Mouse (Mus musculus): ENCODE data around the gene Duxbl1. TPM values are rescaled to one million over a fixed set of nuclear protein-coding genes. Genes with fewer than 3 reads are reported as not detected.

Gene Duxbl1
- 1.3 and 2.0 TPM in 2 replicates for polyA plus RNA-seq (2015; fragmentation: Nextera tagmentation; extraction: Ambion mirVana)

DNA sequence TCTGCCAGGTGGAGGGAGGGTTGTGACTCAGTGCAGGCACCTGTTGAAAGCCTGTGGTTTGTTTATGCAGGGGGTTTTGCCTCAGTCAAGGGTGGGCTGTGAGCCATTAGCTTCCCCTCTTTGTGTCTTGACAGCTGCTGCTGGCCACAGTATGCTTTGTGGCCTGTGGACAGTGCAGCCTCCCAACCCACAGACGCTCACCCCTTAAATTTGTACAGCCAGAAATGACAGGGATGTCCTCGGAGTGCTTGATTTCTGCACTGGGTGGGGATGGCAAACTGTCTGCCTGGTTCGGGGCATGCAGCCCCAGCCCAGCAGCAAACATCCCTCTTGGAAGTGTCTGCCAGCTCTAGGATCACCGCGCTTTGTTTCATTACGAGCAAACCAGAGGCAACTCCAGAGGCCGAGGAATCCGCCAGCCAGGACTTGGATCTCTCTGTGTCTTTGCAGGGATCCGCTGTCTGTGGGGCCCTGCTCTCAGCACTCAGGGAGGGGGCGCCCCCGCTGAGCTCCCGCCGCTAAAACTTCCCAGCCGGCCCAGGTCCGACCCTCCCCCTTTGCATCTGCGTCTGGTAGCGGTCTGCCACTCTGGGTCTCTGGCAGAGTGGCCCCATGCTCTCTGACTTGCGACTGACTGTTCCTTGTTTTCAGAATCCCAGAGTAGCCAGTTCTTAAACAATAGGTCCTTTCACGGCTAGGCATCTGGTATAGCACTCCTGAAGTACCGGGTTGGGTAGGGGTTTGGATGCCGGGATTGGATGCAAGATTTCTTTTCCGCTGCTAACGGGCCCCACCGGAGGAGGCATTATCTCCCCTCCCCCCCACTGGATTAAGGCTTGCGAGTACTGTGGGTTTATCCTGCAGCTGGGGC, at the start of gene Duxbl1:
TSS of gene Duxbl1 (plus strand) at position 207 of the 871 bp plus-strand sequence.

DNA sequence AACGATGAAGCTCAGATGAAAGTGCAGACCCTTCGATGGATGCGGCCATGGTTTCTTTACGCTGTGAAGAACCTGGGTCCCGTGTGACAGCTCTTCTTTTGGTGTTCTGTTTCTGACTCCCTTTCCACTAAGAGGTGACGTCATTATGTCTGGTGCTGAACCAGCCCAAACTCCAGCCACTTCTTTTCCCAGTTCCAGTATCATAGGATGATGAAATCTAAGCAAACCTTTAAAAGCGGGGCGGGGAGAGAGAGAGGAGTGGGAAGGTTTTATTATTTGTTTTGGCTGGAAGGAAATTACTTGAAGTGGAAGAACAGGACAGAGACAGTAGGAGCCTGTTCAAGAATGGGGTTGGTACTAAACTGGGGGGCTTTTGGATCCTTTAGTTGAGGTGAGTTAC, 40.4 kb upstream of the Duxbl1 start, which contains the start of gene Cphx1:
TSS of gene Cphx1 (plus strand) at position 301 of the 400 bp plus-strand sequence.

Other genes starting within 250 kb of the Duxbl1 start
- gene Zcchc24, start 209.5 kb upstream of the Duxbl1 start, polyA plus RNA-seq (2015; fragmentation: Nextera tagmentation; extraction: Ambion mirVana), result 19.2 and 19.6 TPM in 2 replicates
- 30.5 and 33.0 TPM in 2 replicates for gene Anxa11, start 136.4 kb upstream of the Duxbl1 start, polyA plus RNA-seq (2015; fragmentation: Nextera tagmentation; extraction: Ambion mirVana)
- gene Plac9a, start 75.5 kb upstream of the Duxbl1 start, polyA plus RNA-seq (2015; fragmentation: Nextera tagmentation; extraction: Ambion mirVana), result 7.1 and 9.6 TPM in 2 replicates
- 2.7 and 3.7 TPM in 2 replicates for gene Tmem254a, start 50.9 kb upstream of the Duxbl1 start, polyA plus RNA-seq (2015; fragmentation: Nextera tagmentation; extraction: Ambion mirVana)
- gene Cphx1, start 40.3 kb upstream of the Duxbl1 start, polyA plus RNA-seq (2015; fragmentation: Nextera tagmentation; extraction: Ambion mirVana), result not detected in 2 replicates
- gene Gm9780, start 64.1 kb downstream of the Duxbl1 start, polyA plus RNA-seq (2015; fragmentation: Nextera tagmentation; extraction: Ambion mirVana), result 146 and 171 TPM in 2 replicates
- gene Tmem254c, start 88.8 kb downstream of the Duxbl1 start, polyA plus RNA-seq (2015; fragmentation: Nextera tagmentation; extraction: Ambion mirVana), result 55.7 and 56.5 TPM in 2 replicates
- gene Cphx2, start 102.9 kb downstream of the Duxbl1 start, polyA plus RNA-seq (2015; fragmentation: Nextera tagmentation; extraction: Ambion mirVana), result not detected in 2 replicates
- not detected in 2 replicates for gene Cphx3, start 103.7 kb downstream of the Duxbl1 start, polyA plus RNA-seq (2015; fragmentation: Nextera tagmentation; extraction: Ambion mirVana)
- gene Duxbl2, start 139.8 kb downstream of the Duxbl1 start, polyA plus RNA-seq (2015; fragmentation: Nextera tagmentation; extraction: Ambion mirVana), result 1.4 TPM in 2 replicates
- gene Plac9b, start 203.9 kb downstream of the Duxbl1 start, polyA plus RNA-seq (2015; fragmentation: Nextera tagmentation; extraction: Ambion mirVana), result 135 and 174 TPM in 2 replicates
- 30.4 and 35.8 TPM in 2 replicates for gene Tmem254b, start 228.5 kb downstream of the Duxbl1 start, polyA plus RNA-seq (2015; fragmentation: Nextera tagmentation; extraction: Ambion mirVana)

Data from urinary bladder, postnatal 0 days (tissue).